Mouse (Mus musculus) CH12.LX (cell line): ENCODE measurements around the gene Iqcf3. TPM values are rescaled to one million over a fixed set of nuclear protein-coding genes. Genes with fewer than 3 reads are reported as not detected.
A peak's percentile ranks its signal among the peaks of the same experiment; 100 is the strongest.

Source experiments
- DNase-seq: peaks from one replicate; pipeline ENCODE4 v3.0.0-alpha.2; 2013; ENCODE audit errors: extremely low read depth
- H3K27ac ChIP-seq: 2 replicates; pipeline ENCODE4 v1.5.1; 2012; ENCODE audit warnings: low read depth, mild to moderate bottlenecking, control low read depth, moderate library complexity; ENCODE audit not compliant: insufficient read depth
- H3K27me3 ChIP-seq: replicated peaks from 2 replicates; pipeline ENCODE3; 2012; ENCODE audit warnings: inconsistent platforms
- H3K36me3 ChIP-seq, 2 experiments: replicated peaks in 1 of 2; 2 replicates each; pipeline versions ENCODE3 to v1.6.1; 2012; ENCODE audit warnings: inconsistent platforms in 1 of 2, low read length in 1 of 2, mild to moderate bottlenecking in 1 of 2, mixed read lengths in 1 of 2, moderate library complexity in 1 of 2; ENCODE audit not compliant: control insufficient read depth in 1 of 2, insufficient read depth in 1 of 2
- H3K4me1 ChIP-seq, 2 experiments: 2 replicates each; pipeline ENCODE4 v1.6.1; 2012; ENCODE audit warnings: inconsistent platforms in 1 of 2, moderate library complexity in 1 of 2; ENCODE audit not compliant: insufficient read depth in 2 of 2, control insufficient read depth in 1 of 2
- H3K4me2 ChIP-seq: 2 replicates; pipeline ENCODE4 v1.6.1; 2012; ENCODE audit warnings: low read depth, mild to moderate bottlenecking, control low read depth; ENCODE audit not compliant: poor library complexity, insufficient read depth, severe bottlenecking
- H3K4me3 ChIP-seq, 3 experiments: fragments of 150-350 bp in 1 of 3; sonication (generic) in 1 of 3; replicated peaks in 1 of 3; 2 replicates each; pipeline versions ENCODE3 to v1.5.1; 2011 to 2012; ENCODE audit warnings: low read depth in 2 of 3, low read length in 2 of 3, mild to moderate bottlenecking in 2 of 3, moderate library complexity in 2 of 3, control low read depth in 1 of 3, improper control_type of control experiment in 1 of 3, inconsistent platforms in 1 of 3, mixed read lengths in 1 of 3; ENCODE audit not compliant: poor library complexity in 1 of 3
- H3K79me2 ChIP-seq: replicated peaks from 2 replicates; pipeline ENCODE4 v1.6.1; 2012; ENCODE audit warnings: mild to moderate bottlenecking, moderate library complexity; ENCODE audit not compliant: control insufficient read depth, poor library complexity, insufficient read depth, severe bottlenecking; ENCODE audit errors: extremely low read depth
- H3K9ac ChIP-seq: 2 replicates; pipeline ENCODE4 v1.6.1; 2012; ENCODE audit warnings: low read depth, mild to moderate bottlenecking, control low read depth, moderate library complexity; ENCODE audit not compliant: insufficient read depth
- H3K9me3 ChIP-seq: replicated peaks from 2 replicates; pipeline ENCODE3; 2012; ENCODE audit warnings: low read length, inconsistent platforms, mixed read lengths
- BHLHE40 ChIP-seq: IDR thresholded peaks from 2 replicates; pipeline ENCODE4 v1.6.1; 2011; ENCODE audit warnings: mild to moderate bottlenecking, low read depth, low read length, improper control_type of control experiment
- E2F4 ChIP-seq: IDR thresholded peaks from 2 replicates; pipeline ENCODE4 v1.6.1; 2011; ENCODE audit warnings: low read depth, low read length, improper control_type of control experiment; ENCODE audit not compliant: insufficient replicate concordance
- ELF1 ChIP-seq: IDR thresholded peaks from 2 replicates; pipeline ENCODE4 v1.6.1; 2014; ENCODE audit warnings: low read depth, mild to moderate bottlenecking, inconsistent platforms, low read length, improper control_type of control experiment
- ETS1 ChIP-seq: conservative IDR thresholded peaks from 2 replicates; pipeline ENCODE4 v1.6.1; 2012; ENCODE audit warnings: low read depth, mild to moderate bottlenecking, inconsistent platforms, low read length, improper control_type of control experiment, moderate library complexity
- GABPA ChIP-seq: IDR thresholded peaks from 2 replicates; pipeline ENCODE4 v1.6.1; 2012; ENCODE audit warnings: low read depth, low read length, improper control_type of control experiment, inconsistent platforms; ENCODE audit not compliant: insufficient replicate concordance
- IRF4 ChIP-seq: IDR thresholded peaks from 2 replicates; pipeline ENCODE4 v1.6.1; 2014; ENCODE audit warnings: low read depth, mild to moderate bottlenecking, inconsistent platforms, low read length, improper control_type of control experiment
- JUN ChIP-seq: IDR thresholded peaks from 2 replicates; pipeline ENCODE4 v1.6.1; 2011; ENCODE audit warnings: low read depth, mild to moderate bottlenecking, low read length, improper control_type of control experiment, moderate library complexity; ENCODE audit not compliant: insufficient read depth
- MAFK ChIP-seq: IDR thresholded peaks from 2 replicates; pipeline ENCODE4 v1.6.1; 2011; ENCODE audit warnings: low read length, improper control_type of control experiment; ENCODE audit not compliant: insufficient replicate concordance
- MAX ChIP-seq: IDR thresholded peaks from 2 replicates; pipeline ENCODE4 v1.6.1; 2011; ENCODE audit warnings: low read length, improper control_type of control experiment
- MEF2A ChIP-seq: IDR thresholded peaks from 2 replicates; pipeline ENCODE4 v1.6.1; 2014; ENCODE audit warnings: low read depth, mild to moderate bottlenecking, inconsistent platforms, low read length, improper control_type of control experiment, borderline replicate concordance
- MXI1 ChIP-seq: IDR thresholded peaks from 2 replicates; pipeline ENCODE4 v1.6.1; 2011; ENCODE audit warnings: mild to moderate bottlenecking, low read depth, low read length, improper control_type of control experiment
- NRF1 ChIP-seq: IDR thresholded peaks from 2 replicates; pipeline ENCODE4 v1.6.1; 2014; ENCODE audit warnings: low read depth, mild to moderate bottlenecking, inconsistent platforms, low read length, improper control_type of control experiment, moderate library complexity
- PAX5 ChIP-seq: IDR thresholded peaks from 2 replicates; pipeline ENCODE4 v1.6.1; 2012; ENCODE audit warnings: low read length, inconsistent platforms, mixed read lengths
- POLR2A ChIP-seq: IDR thresholded peaks from 2 replicates; pipeline ENCODE4 v1.6.1; 2011; ENCODE audit warnings: low read depth, mild to moderate bottlenecking, improper control_type of control experiment, low read length
- SIN3A ChIP-seq: IDR thresholded peaks from 2 replicates; pipeline ENCODE4 v1.6.1; 2012; ENCODE audit warnings: low read length, improper control_type of control experiment, inconsistent platforms
- SMC3 ChIP-seq: IDR thresholded peaks from 2 replicates; pipeline ENCODE4 v1.6.1; 2011; ENCODE audit warnings: low read depth, low read length, improper control_type of control experiment
- TBP ChIP-seq: conservative IDR thresholded peaks from 2 replicates; pipeline ENCODE4 v1.6.1; 2011; ENCODE audit warnings: low read depth, low read length, improper control_type of control experiment
- UBTF ChIP-seq: IDR thresholded peaks from 2 replicates; pipeline ENCODE4 v1.6.1; 2012; ENCODE audit warnings: low read depth, mild to moderate bottlenecking, inconsistent platforms, low read length, improper control_type of control experiment, moderate library complexity
- USF1 ChIP-seq: IDR thresholded peaks from 2 replicates; pipeline ENCODE4 v1.6.1; 2014; ENCODE audit warnings: low read depth, mild to moderate bottlenecking, inconsistent platforms, low read length, improper control_type of control experiment
- ZNF384 ChIP-seq: IDR thresholded peaks from 2 replicates; pipeline ENCODE4 v1.6.1; 2012; ENCODE audit warnings: low read depth, low read length, improper control_type of control experiment, inconsistent platforms
- dilution Hi-C: fragments of 300-500 bp; cut with MboI; formaldehyde crosslinking; loops from 2 replicates; pipeline ENCODE4 v1.14.3; 2020; ENCODE audit warnings: low sequenced_read_pairs; ENCODE audit not compliant: extremely low pct_unique_long_range_greater_than_20kb, extremely low pct_ligation_motif_present
- in situ Hi-C: fragments of 300-500 bp; cut with MboI; formaldehyde crosslinking; loops from 3 replicates; pipeline ENCODE4 v1.14.3; 2019; ENCODE audit warnings: low sequenced_read_pairs, low pct_ligation_motif_present, low pct_unique_long_range_greater_than_20kb, mixed read lengths
- polyA plus RNA-seq: library from polyadenylated mRNA; unstranded; fragments of >175 nt; gene quantifications from 2 replicates; pipeline ENCODE4 v1.2.1, GENCODE M21; 2012; ENCODE audit warnings: low read depth; ENCODE audit not compliant: insufficient read length
- total RNA-seq, 2 experiments: library from RNA; depleted of rRNA; stranded (reverse); fragments of 300-350 nt in 1 of 2; fragments of >200 nt in 1 of 2; gene quantifications; 2 replicates each; pipeline ENCODE4 v1.2.3; 2012 to 2014

Gene Iqcf3
- total and polyA plus RNA-seq, 3 experiments: not detected

DNA sequence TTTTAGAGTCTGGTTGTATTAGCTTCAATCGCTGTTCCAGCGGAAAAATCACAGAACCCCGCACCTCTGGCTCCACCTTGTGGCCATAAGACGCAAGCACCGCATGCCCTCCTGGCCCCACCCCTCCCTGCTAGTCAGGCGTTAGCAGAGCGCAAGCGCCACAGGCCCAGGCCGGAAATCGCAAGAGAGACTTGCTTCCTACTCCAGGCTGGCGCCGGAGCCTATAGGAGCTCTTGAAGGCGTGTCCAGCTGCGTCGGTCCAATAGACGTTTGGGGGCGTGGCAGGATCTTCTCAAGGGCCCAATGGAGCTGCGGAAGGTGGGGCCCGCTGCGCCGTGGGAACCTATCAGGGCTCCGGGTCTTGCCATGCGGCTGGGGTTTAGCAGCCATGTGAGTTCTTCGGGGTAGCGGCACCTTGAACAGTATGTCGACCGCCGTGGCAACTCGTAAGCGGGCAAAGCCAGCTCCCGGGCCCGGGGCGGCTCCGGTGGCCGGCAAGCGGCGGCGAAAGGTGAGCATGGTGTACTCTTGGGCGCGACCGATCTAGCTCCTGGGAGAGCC is 84.4 kb downstream of the Iqcf3 start, which contains the start of gene Parp3 (continued):
- 0 out of 2 replicates have a peak, but pooled peaks have one; percentile 29 for TF ChIP-seq USF1
- TF ChIP-seq PAX5: no peak
- peak; percentile 12; the same call in 1 of the 2 replicates for TF ChIP-seq MEF2A
- no peak; the same call in 1 of the 2 replicates for TF ChIP-seq GABPA
- no peak for TF ChIP-seq ZNF384
- TF ChIP-seq JUN: no peak
- TF ChIP-seq ETS1: no peak
- no peak for TF ChIP-seq MAFK
- no peak for TF ChIP-seq E2F4
- no peak for TF ChIP-seq UBTF
- no peak for TF ChIP-seq BHLHE40

DNA sequence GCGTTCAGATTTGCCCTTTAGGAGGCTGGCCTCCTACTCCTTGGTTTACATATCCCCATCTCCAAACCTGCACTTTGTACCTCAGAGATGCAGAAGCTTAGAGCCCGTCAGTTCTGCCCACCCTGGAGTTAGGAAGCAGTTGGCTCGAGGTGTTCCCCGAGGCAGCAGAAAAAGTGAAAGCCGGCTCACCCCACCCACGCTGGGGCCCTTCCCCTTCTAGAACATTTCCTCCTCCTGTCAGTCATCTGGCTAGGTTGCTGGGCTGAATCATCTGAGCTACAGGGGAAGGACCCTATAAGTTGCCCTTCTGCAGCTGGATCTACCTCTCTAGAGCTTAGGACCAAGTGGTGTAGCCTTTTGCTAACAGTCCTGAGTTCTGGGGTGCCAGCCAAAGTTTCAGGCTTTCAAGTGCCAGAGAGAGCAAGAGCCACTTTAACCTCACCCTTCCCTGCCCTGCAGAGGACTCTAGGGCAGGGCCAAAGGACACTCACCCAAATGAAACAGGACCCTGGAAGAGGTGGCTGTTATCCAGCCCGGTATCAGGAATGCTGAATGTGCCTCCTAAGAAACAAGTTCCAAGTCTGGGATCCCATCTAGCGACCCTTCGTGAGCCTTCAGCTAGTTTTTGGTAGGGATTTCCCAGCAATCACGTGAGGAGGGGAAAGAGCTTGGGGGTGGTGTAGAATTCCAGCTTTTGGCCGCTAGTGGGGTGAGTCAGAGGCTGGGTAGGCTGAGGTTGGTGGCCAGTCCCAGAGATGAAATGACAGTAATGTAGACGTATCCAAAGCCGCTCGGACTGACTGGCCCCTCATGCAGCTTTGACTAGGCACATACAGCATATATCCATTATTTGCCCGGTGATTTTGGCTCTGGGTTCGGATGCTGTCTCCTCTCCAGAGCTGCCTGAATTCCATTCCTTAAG is 85.2 kb downstream of the Iqcf3 start:
- peak; percentile 74 for DNase-seq
- H3K79me2 ChIP-seq: peaks cover 26% of the 10 kb centered on the region
- no peaks in the 10 kb centered on the region for H3K27me3 ChIP-seq
- H3K36me3 ChIP-seq: peaks cover 21 to 55% of the 10 kb centered on the region in 2 experiments
- peak overlapping the region; percentile 90 for H3K4me2 ChIP-seq
- peak overlapping the region; percentile 13; the same call in 1 of the 2 replicates for H3K27ac ChIP-seq
- H3K9ac ChIP-seq: peak overlapping the region; percentile 61
- H3K4me1 ChIP-seq: peaks cover 6 to 69% of the 10 kb centered on the region in 2 experiments
- dilution Hi-C loops (no loop called here), in situ Hi-C loops (loop anchor here (5.0 kb wide), 1 partner anchor 39 kb away; the partner anchor contains the start of gene Acy1)
- peak overlapping the region; percentile 54 to 77 (median 66) for H3K4me3 ChIP-seq
- TF ChIP-seq UBTF: 0 out of 2 replicates have a peak, but pooled peaks have one; percentile 22
- TF ChIP-seq SMC3: no peak
- TF ChIP-seq IRF4: no peak
- TF ChIP-seq ETS1: peak; percentile 29; the same call in 1 of the 2 replicates
- TF ChIP-seq POLR2A: peak; percentile 54; the same call in 1 of the 2 replicates
- TF ChIP-seq SIN3A: peak; percentile 50
- peak; percentile 26; the same call in 1 of the 2 replicates for TF ChIP-seq ELF1
- TF ChIP-seq TBP: no peak
- peak; percentile 78 for TF ChIP-seq BHLHE40
- no peak; the same call in 1 of the 2 replicates for TF ChIP-seq MAX
- peak; percentile 66 for TF ChIP-seq MXI1
- peak; percentile 14; the same call in 1 of the 2 replicates for TF ChIP-seq MEF2A
- TF ChIP-seq NRF1: no peak
- no peaks in the 10 kb centered on the region for H3K9me3 ChIP-seq
